Mouse (Mus musculus): Measurements from ENCODE around the gene 4933403O08Rik.

4933403O08Rik gene

GRCm38 (mm10) chrX:112238749-112239148 lies at the start of gene 4933403O08Rik:
Gene 4933403O08Rik, plus strand, starts transcription at chrX:112239049.
- in situ Hi-C loops (cut with MseI, MboI) = no loop called here

GRCm38 (mm10) chrX:112242916-112243315 lies 4.1 kb downstream of the 4933403O08Rik start:
- in situ Hi-C loops (cut with MseI, MboI) = no loop called here

GRCm38 (mm10) chrX:112255513-112255912 lies 16.7 kb downstream of the 4933403O08Rik start:
- in situ Hi-C loops (cut with MseI, MboI) = no loop called here

GRCm38 (mm10) chrX:112273550-112273949 lies 34.7 kb downstream of the 4933403O08Rik start:
- in situ Hi-C loops (cut with MseI, MboI) = no loop called here

Measured in mouse trophoblast stem cell (cell line).